Mouse (Mus musculus) heart, embryonic 13.5 days (tissue): ENCODE measurements around the gene Ssx2ip. TPM values are rescaled to one million over a fixed set of nuclear protein-coding genes. Genes with fewer than 3 reads are reported as not detected.

Experiments used
- ATAC-seq: fragments of 200-750 bp; cut with Nextera tagmentation; 2 replicates; pipeline ENCODE4 v1.8.0; 2017; ENCODE audit warnings: moderate TSS enrichment; ENCODE audit not compliant: insufficient number of reproducible peaks, low FRiP score, low TSS enrichment; ENCODE audit errors: extremely low read depth
- H3K27ac ChIP-seq: fragments of 300-500 bp; sonication (generic); replicated peaks from 2 replicates; pipeline ENCODE4 v1.5.1; 2015; ENCODE audit warnings: moderate library complexity, mild to moderate bottlenecking, inconsistent platforms
- H3K27me3 ChIP-seq: fragments of 300-500 bp; sonication (generic); replicated peaks from 2 replicates; pipeline ENCODE4 v1.6.1; 2015; ENCODE audit warnings: mild to moderate bottlenecking, inconsistent platforms
- H3K36me3 ChIP-seq: fragments of 300-500 bp; sonication (generic); 2 replicates; pipeline ENCODE4 v1.6.1; 2015; ENCODE audit warnings: mild to moderate bottlenecking, inconsistent platforms
- H3K4me1 ChIP-seq: fragments of 300-500 bp; sonication (generic); 2 replicates; pipeline ENCODE4 v1.6.1; 2015; ENCODE audit warnings: inconsistent platforms
- H3K4me2 ChIP-seq: fragments of 300-500 bp; sonication (generic); 2 replicates; pipeline ENCODE4 v1.6.1; 2015; ENCODE audit warnings: inconsistent platforms, mild to moderate bottlenecking, moderate library complexity
- H3K4me3 ChIP-seq: fragments of 300-500 bp; sonication (generic); 2 replicates; pipeline ENCODE4 v1.5.1; 2015; ENCODE audit warnings: moderate library complexity, mild to moderate bottlenecking, inconsistent platforms
- H3K9ac ChIP-seq: fragments of 300-500 bp; sonication (generic); 2 replicates; pipeline ENCODE4 v1.6.1; 2015; ENCODE audit warnings: inconsistent platforms, mild to moderate bottlenecking, moderate library complexity
- H3K9me3 ChIP-seq: fragments of 300-500 bp; sonication (generic); 2 replicates; pipeline ENCODE4 v1.6.1; 2016; ENCODE audit warnings: inconsistent platforms
- WGBS: fragments of 180-500 bp; shearing (Covaris S2); methylation state at CpG from one replicate; pipeline ENCODE4 v1.1.7; 2015; ENCODE audit warnings: mixed read lengths; 5-methylcytosine and 5-hydroxymethylcytosine counted together
- polyA plus RNA-seq: library from polyadenylated mRNA; unstranded; fragments of >200 nt; fragmentation: Nextera tagmentation; extraction: Ambion mirVana; gene quantifications from 2 replicates; pipeline ENCODE4 v1.2.1, GENCODE M21; 2015

The Ssx2ip gene
- polyA plus RNA-seq, 1 experiment from 2014 or later, result 18.7 TPM

DNA sequence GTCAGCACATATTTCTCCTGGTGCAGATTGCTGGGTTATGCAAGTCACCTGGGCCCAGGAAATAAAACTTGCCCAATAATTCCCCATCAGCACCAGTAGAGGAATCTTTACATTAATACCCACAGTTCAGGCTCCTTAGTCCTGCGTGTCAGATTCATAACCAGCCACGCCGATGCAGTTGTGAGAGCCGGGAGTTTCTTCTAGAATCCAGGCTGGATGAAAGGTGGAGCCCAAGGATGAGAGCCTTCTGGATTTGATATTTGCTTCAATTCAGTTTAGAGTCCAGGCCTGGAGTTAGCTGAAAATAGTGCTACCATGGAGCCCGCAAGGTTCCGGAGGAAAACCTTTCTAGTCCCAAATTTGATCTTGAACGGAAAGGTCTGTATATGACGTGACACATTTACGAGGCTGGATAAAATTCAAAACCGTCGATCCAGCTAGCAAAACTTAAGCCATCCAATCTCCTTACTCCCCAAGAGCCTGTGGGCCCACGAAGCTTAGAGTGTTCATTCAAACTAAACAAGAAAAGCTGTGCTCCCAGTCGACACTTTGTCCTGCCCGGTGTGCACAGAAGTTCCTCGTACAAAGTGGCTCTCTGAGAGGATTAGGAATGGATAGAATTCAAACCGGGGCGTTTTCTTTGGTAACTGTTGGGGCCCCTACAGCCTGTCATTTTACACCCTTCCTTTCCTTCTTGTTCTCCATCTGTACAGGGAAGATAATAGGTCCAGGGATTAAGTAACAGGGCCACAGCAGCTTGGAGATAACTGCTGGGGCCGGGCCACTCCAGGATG is 968 bp downstream of the Ssx2ip start:
- Histone ChIP-seq H3K27ac (peak overlapping the region; percentile 68), H3K9me3 (peaks cover 5% of the 10 kb centered on the region; the same call in 1 of the 2 replicates), H3K27me3 (no peaks in the 10 kb centered on the region), H3K36me3 (no peaks in the 10 kb centered on the region), H3K4me2 (peak overlapping the region; percentile 95), H3K4me1 (peaks cover 36% of the 10 kb centered on the region), H3K9ac (peak overlapping the region; percentile 93), H3K4me3 (peak overlapping the region; percentile 98)
- WGBS, result 25% methylated on average over 18 of the region's 18 CpGs
- ATAC-seq, result no peak

DNA sequence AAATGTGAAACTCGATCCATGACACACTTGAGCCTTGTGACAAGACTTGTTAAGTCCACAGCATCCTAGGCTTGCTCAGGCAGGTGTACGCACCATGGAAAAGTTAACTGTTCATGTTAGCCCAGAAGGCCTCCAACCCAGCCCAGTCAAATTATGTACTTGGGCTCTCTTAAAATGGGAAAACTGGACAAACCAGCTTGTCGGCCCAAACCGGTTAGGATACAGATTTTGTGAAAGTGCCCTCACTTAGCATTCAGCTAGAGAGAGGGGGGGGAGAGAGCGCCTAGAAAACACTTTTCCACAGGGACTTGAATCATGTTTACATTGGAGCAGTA is 1.5 kb downstream of the Ssx2ip start:
- no peak overlapping the region for H3K27ac ChIP-seq
- no peaks in the 10 kb centered on the region for H3K27me3 ChIP-seq
- H3K4me2 ChIP-seq, result peak overlapping the region; percentile 95
- WGBS, result 45% methylated on average over 5 of the region's 5 CpGs
- peak overlapping the region; percentile 98 for H3K4me3 ChIP-seq
- H3K4me1 ChIP-seq, result peaks cover 41% of the 10 kb centered on the region
- peak overlapping the region; percentile 93; the same call in 1 of the 2 replicates for H3K9ac ChIP-seq
- peaks cover 5% of the 10 kb centered on the region; the same call in 1 of the 2 replicates for H3K9me3 ChIP-seq
- H3K36me3 ChIP-seq, result no peaks in the 10 kb centered on the region
- no peak for ATAC-seq

DNA sequence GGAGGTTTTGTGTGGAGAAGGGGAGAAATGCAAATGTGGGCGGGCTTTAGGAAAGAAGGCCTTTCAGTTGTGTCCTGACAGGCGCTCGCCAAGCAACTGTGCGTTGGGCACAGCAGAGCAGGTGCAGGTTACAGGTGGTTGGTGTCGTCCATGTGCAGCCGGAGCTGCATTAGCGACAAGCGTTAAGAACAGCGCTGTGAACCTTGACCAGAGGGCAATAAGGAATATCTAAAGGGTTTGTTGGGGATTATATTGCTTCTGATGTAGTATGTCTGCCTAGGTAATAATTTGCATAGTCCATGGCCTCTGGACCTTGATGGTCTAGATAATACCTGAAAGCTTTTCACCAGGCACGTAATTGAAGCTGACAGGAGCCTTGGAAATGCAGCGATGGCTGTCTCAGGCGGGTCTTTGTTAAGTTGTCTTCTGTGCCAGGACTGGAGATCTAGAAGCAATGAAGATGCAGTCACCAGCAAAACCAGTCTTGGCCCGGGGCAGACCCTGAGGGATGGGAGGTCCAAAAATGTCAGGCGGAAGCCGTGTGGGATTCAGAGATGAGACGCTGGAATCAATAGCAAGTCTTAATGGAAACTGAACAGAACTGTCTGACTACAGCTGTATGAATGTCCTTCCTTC is 2.8 kb downstream of the Ssx2ip start:
- H3K27me3 ChIP-seq, result no peaks in the 10 kb centered on the region
- H3K9ac ChIP-seq, result no peak overlapping the region
- H3K27ac ChIP-seq, result no peak overlapping the region
- H3K36me3 ChIP-seq, result no peaks in the 10 kb centered on the region
- WGBS, result 88% methylated on average over 16 of the region's 16 CpGs
- H3K4me2 ChIP-seq, result peak overlapping the region; percentile 95; the same call in 1 of the 2 replicates
- H3K9me3 ChIP-seq, result peaks cover 3% of the 10 kb centered on the region; the same call in 1 of the 2 replicates
- no peak for ATAC-seq
- peaks cover 53% of the 10 kb centered on the region for H3K4me1 ChIP-seq
- H3K4me3 ChIP-seq, result no peak overlapping the region

DNA sequence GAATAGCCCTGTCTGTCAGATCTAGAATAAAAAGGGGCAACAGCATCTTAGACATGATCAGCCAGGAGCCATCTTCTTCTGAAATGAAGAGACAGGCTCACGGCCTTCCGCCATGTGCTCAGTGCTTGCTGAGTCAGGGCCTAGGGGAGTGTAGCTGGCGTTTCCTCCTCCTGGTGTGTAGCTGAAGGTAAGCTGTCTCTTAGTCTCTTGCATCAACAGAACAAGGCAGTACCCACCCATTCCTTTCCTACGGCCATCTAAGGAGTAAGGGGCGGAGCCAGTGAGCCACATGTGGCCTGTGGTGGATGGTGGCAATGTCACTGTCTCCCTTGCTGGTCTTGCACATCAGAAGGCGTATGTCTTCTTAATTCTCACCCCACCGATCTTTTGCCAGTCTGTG is 5.7 kb downstream of the Ssx2ip start:
- Histone ChIP-seq H3K9me3 (no peaks in the 10 kb centered on the region), H3K36me3 (no peaks in the 10 kb centered on the region), H3K9ac (no peak overlapping the region), H3K27me3 (no peaks in the 10 kb centered on the region), H3K4me3 (no peak overlapping the region), H3K27ac (no peak overlapping the region), H3K4me2 (no peak overlapping the region), H3K4me1 (peaks cover 58% of the 10 kb centered on the region)
- 70% methylated on average over 7 of the region's 7 CpGs for WGBS
- ATAC-seq, result no peak

DNA sequence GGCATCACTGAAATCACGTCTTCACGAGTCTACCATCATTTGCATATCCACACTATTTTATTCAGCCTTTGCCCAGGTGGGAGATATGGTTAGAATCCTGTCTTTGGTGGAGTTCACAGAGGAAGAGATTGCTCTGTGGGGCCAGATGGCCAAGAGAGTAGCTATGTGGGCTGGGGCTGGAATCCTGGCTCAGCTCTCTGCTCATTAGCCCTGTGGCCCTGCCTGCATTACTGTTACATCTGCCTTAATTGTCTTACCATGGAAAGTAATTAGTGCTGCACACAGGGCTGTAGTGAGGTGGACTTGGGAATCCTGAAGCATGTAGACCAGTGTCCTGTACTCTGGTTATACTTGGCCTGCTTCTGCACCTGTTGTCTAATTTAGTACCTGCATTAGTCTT is 7.6 kb downstream of the Ssx2ip start:
- ATAC-seq, result no peak
- H3K36me3 ChIP-seq, result peaks cover 3% of the 10 kb centered on the region; the same call in 1 of the 2 replicates
- peaks cover 40% of the 10 kb centered on the region for H3K4me1 ChIP-seq
- H3K27me3 ChIP-seq, result no peaks in the 10 kb centered on the region
- WGBS, result 72% methylated on average over 2 of the region's 2 CpGs
- no peak overlapping the region for H3K27ac ChIP-seq
- no peak overlapping the region for H3K4me3 ChIP-seq
- no peaks in the 10 kb centered on the region for H3K9me3 ChIP-seq
- no peak overlapping the region for H3K4me2 ChIP-seq
- H3K9ac ChIP-seq, result 0 out of 2 replicates have a peak overlapping the region, but pooled peaks have one; percentile 10

DNA sequence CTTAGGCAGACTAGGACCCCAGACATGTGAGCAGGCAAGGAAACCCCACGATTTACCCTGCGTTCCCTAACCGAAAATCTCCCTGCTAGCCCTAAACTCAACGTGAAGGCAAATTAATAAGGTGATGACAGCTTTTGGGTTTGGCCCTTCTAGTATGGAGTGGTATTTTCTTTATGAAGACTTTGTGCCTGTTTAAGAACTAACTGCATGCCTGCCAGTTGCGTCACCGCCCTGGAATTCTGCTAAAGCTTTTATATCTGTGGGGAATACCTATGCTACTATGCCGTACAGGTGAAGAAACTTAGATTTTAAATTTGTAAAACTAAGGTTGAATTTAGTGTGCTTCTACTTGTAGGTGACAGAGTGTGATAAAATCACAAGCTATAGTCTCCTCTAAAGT is 8.0 kb downstream of the Ssx2ip start:
- Histone ChIP-seq H3K27me3 (no peaks in the 10 kb centered on the region), H3K27ac (no peak overlapping the region), H3K36me3 (peaks cover 7% of the 10 kb centered on the region), H3K9ac (0 out of 2 replicates have a peak overlapping the region, but pooled peaks have one; percentile 10), H3K4me2 (no peak overlapping the region), H3K4me3 (no peak overlapping the region), H3K9me3 (no peaks in the 10 kb centered on the region), H3K4me1 (peaks cover 36% of the 10 kb centered on the region)
- WGBS, result 74% methylated on average over 7 of the region's 7 CpGs
- no peak for ATAC-seq

DNA sequence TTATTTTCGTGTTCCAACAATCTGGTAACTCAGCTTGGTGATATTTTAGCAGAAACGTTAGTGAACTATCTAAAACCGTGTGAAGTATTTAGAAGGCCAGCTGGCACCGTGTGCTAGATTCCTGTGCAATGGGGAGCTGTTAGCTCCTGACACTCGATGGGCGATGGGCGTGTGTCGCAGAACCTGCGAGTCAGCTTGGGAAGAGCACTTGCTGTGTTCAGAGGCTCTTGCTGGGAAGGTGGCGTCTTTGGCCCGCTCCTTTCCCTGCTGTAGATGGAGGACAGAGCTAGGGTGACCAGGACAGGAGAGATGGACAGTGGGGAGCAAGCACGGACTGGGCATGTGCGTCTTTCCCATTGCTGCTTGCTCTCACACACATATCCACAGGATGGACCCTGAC is 8.6 kb downstream of the Ssx2ip start:
- H3K27me3 ChIP-seq, result no peaks in the 10 kb centered on the region
- no peak overlapping the region for H3K27ac ChIP-seq
- no peaks in the 10 kb centered on the region for H3K9me3 ChIP-seq
- 87% methylated on average over 13 of the region's 13 CpGs for WGBS
- H3K4me1 ChIP-seq, result peaks cover 35% of the 10 kb centered on the region
- no peak overlapping the region for H3K4me2 ChIP-seq
- H3K9ac ChIP-seq, result no peak overlapping the region
- no peak for ATAC-seq
- H3K36me3 ChIP-seq, result peaks cover 7% of the 10 kb centered on the region
- no peak overlapping the region for H3K4me3 ChIP-seq

DNA sequence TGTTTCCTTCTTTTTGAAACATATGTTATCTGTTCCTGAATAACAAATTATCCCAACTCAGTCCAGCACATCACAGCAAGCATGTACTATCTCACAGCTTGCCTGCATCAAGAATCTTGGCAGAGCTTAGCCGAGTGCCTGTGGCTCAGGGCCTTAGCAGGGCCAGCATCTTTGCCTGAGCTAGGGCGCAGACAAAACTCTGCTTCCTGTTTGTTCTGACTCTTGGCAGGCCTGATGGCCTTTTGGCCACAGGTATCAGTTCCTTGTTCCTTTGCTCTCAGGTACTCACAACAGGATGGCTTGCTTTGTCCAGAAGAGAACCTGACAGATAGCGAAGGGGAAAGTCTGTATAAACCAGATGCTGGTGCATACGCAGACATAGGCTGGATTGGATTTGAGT is 9.6 kb downstream of the Ssx2ip start:
- peaks cover 35% of the 10 kb centered on the region for H3K4me1 ChIP-seq
- H3K4me2 ChIP-seq, result no peak overlapping the region
- H3K9me3 ChIP-seq, result no peaks in the 10 kb centered on the region
- no peak overlapping the region for H3K4me3 ChIP-seq
- 70% methylated on average over 4 of the region's 4 CpGs for WGBS
- H3K27me3 ChIP-seq, result no peaks in the 10 kb centered on the region
- H3K36me3 ChIP-seq, result peaks cover 14% of the 10 kb centered on the region
- no peak for ATAC-seq
- no peak overlapping the region for H3K27ac ChIP-seq
- H3K9ac ChIP-seq, result no peak overlapping the region

DNA sequence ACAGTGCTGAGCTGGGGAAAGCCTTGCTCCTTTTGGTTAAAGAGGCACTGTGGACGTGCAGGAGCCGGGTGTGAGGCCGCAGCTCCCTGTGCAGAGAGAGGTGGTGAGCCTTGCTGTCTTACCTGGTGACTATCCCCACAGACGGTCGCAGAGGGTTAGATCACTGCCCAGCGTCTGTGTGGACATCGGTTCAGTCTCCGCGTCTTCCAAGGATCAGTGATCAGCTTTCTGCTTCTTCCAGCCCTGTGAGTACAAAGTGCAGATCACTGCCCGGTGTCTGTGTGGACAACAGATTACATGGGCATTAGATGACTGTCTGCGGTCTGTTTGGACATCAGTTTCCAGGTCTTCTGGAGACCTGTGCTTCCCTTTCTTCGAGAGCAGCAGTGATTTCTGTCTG is 10.1 kb downstream of the Ssx2ip start:
- Histone ChIP-seq H3K4me1 (peaks cover 35% of the 10 kb centered on the region), H3K4me2 (no peak overlapping the region), H3K9me3 (no peaks in the 10 kb centered on the region), H3K27ac (no peak overlapping the region), H3K4me3 (no peak overlapping the region), H3K9ac (no peak overlapping the region), H3K27me3 (no peaks in the 10 kb centered on the region), H3K36me3 (peaks cover 20% of the 10 kb centered on the region)
- WGBS, result 87% methylated on average over 12 of the region's 12 CpGs
- ATAC-seq, result no peak

DNA sequence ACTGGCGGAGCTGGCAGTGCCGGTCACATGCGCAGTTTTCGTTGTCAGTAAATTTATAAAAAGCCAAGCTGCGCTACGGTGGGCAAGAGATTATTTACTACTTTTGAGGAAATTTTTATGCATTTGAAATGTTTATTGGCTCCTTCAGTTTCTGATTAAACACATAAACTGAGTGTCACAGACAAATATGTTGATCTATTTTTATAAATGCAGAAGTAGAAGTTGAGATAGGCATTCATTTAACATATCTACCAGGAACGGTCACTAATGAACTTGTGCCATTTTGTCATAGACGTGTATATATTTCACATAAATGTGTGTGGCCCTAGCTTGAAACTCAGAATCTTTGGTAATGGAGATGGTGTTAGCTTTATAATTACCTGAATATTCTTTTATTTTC is 13.4 kb downstream of the Ssx2ip start:
- Histone ChIP-seq H3K4me3 (no peak overlapping the region), H3K36me3 (peaks cover 40% of the 10 kb centered on the region), H3K9ac (no peak overlapping the region), H3K27ac (no peak overlapping the region), H3K9me3 (no peaks in the 10 kb centered on the region), H3K4me1 (peaks cover 19% of the 10 kb centered on the region), H3K27me3 (no peaks in the 10 kb centered on the region), H3K4me2 (no peak overlapping the region)
- WGBS, result 94% methylated on average over 8 of the region's 8 CpGs
- ATAC-seq, result no peak

DNA sequence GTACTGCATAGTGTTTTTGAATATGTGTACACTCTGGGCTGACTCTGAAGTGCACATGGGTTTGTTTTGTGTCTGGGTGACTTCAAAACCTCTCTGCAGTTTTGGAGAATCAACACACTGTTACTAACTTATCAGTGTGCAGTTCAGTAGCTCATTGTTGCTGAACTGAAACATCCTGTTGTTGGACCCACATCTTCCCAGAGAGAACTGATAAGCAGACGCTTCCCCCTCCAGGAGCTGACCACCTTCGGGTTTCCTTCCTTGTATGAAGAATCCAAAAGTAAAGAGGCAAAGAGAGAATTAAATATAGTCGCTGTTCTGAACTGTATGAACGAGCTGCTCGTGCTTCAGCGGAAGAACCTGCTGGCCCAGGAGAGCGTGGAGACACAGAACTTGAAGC is 14.5 kb downstream of the Ssx2ip start:
- H3K9ac ChIP-seq, result no peak overlapping the region
- H3K4me3 ChIP-seq, result no peak overlapping the region
- H3K27me3 ChIP-seq, result no peaks in the 10 kb centered on the region
- peaks cover 19% of the 10 kb centered on the region for H3K4me1 ChIP-seq
- ATAC-seq, result no peak
- 54% methylated on average over 7 of the region's 7 CpGs for WGBS
- peak overlapping the region; percentile 62 for H3K27ac ChIP-seq
- no peaks in the 10 kb centered on the region for H3K9me3 ChIP-seq
- peaks cover 49% of the 10 kb centered on the region for H3K36me3 ChIP-seq
- peak overlapping the region; percentile 16; the same call in 1 of the 2 replicates for H3K4me2 ChIP-seq
